Mouse (Mus musculus) kidney, adult 18-20 months (tissue): ENCODE results near the gene Zxdc.

Source experiments
- DNase-seq: peaks from one replicate; pipeline ENCODE4 v3.0.0; 2021

Gene Zxdc

DNA sequence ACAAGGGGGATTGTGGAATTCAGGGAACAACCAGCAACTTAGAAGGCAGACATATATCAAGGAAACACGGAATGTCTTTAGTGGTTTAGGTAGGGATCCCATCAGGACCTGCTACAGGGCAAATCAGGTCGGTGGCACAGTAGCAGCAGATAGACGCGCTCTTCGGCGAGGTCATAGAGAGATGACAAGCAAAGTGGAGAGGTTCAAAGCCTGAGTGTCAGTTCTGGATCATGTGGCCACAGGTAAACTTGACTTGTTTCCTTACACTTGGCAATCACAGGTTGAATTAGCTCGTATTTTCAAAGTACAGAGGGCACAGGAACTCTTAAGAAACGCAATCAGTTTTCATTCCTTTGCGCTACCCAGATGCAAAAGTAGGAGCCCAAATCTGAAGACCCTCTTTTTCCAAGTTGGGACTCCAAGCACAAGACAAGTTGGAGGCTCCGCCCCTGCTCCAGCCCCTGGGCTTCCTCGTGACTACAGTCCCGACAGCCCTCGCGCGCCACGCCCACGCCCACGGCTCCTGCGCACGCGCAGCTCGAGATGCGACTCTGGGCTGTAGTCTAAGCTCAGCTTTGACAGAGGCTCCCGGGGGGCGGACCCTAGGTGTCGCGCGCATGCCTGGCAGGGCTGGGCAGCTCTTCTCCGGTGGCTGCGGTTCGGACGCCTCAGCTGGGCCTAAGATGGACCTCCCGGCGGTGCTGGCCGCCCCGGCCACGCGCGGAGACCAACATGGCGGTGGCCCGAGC lies at the start of gene Zxdc:
Gene Zxdc (plus strand): TSS at position 517 of the 749 bp plus-strand sequence.
- peak; percentile 100 for DNase-seq

GRCm38 (mm10) chr6:90320429-90320828 lies 48.9 kb upstream of the Zxdc start:
- DNase-seq: peak; percentile 38

- DNase-seq: no peak
These were observed 47.5 kb upstream of the Zxdc start for GRCm38 (mm10) chr6:90321811-90322210.

- DNase-seq: no peak
These were observed 45.3 kb upstream of the Zxdc start for GRCm38 (mm10) chr6:90324026-90324425.

- no peak for DNase-seq
These were observed 44.8 kb upstream of the Zxdc start for GRCm38 (mm10) chr6:90324463-90324862.

DNA sequence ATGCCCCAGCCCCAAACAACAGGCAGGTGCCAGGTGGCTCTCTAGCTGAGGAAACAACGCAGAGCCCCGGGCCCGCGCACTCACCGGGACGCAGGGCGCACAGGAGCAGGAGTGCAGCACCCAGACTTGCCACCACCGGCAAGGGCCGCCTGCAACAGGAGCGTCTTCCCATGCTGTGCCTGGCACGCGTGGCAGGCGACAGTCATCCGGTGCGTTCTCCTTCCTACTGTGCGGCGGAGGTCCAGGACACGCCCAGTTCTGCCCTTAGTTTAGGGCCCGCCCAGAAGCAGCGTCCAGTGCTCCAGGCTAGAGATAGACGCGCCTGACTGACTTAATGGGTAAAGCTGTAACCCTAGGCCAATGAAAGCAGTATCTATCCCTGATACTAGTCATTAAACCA lies 44.3 kb upstream of the Zxdc start, which contains the start of gene Chst13:
Gene Chst13 (minus strand): TSS at position 195 of the 400 bp plus-strand sequence.
- peak; percentile 47 for DNase-seq

DNA sequence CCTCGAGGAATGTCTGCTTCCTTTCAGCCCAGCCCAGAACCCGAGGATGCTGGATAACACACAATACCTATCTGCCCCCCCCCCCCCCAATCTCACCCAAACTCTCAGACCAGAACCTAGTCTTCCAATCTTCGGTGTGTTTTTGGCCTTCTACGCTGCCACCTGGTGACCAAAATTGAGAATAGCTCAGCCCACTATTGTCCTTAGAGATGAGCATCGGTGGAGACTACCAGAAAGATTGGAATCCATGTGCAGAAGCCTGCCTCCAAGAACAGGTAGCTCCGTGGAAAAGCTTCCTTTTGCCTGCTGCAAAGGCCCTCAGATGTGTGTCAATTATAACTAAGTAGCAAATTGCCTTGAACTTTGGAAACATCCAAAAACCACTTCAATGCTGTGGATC lies 41.6 kb upstream of the Zxdc start:
- DNase-seq: peak; percentile 29

GRCm38 (mm10) chr6:90329953-90330352 lies 39.3 kb upstream of the Zxdc start:
- DNase-seq: peak; percentile 36

DNA sequence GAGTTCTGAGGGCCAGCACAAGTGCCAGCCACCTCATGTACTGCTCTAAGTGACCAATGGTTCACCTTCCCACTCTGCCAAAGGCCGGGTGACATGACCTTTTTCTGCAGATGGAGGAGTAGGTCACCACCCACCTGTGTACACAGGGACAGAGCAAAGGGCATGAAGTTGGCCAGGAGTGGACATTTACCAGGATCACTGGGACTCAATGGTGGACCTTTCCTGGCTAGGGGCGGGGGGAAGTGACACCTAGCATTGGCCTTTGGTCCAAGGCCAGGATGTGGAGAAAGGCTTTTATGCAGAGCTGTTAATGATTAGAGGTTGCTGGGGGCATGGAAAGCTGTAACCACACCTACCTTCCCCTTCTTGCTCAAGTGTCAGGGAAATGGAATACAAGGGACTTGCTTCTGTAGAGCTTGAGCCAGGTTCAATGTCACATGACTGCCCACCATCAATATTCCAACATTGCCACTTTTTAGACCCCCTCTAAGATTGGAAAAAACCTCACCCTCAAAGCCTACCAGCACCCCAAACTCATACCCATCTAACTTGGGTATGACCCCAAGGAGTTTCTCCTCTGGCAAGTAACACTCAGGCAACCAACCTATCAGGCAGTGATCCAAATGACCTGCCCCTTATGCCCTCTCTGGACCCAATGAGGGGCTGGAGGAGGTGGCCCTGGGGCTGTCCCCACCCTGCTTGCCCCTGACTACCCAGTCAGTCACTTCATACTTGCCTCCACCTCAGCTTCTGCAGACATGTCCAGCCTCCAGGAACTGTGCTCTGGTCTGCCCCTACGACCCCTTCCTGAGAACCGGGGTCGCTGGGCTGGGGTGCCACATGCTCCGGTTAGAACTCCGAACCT lies 36.5 kb upstream of the Zxdc start, which contains the start of gene Uroc1:
Gene Uroc1 (plus strand): TSS at position 724 of the 865 bp plus-strand sequence.
- peak; percentile 57 for DNase-seq

DNA sequence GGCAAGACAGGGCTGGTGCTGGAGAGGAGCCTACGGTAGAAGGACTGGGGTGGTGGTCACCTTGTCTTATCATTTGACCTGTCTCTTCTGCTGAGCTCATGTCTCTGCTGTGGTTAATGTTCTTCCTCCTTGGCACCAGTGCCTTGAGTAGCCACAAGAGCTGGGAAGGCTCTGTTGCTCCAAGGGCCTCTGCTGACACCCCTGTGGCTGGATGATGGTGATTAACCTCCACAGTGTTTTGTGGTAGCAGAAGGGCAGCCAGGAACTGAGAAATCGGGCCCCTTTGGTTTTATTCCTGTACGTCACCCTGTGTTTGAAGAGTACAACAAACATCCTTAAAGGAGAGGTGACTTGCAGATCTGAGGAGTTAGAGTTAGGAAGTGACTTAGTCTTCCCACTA lies 35.0 kb upstream of the Zxdc start:
- DNase-seq: no peak

DNA sequence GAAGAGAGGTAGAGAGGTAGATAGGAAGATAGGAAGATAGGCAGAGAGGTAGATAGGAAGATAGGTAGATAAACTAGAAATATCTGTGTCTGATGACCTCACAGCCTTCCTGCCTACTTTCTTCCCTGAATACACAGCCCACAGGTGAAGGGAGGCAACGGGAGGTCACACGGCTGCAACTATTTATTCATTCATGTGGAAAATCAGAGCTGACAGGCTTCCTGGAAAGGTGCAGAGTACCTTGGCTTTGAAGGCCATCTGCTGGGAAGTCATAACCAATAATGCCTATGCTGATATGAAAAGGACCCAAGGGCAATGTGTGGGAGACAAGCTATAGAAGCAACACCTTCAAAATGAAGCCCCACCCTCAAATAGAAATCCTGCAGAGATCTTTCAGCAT lies 26.9 kb upstream of the Zxdc start:
- DNase-seq: no peak

GRCm38 (mm10) chr6:90347183-90347582 lies 22.1 kb upstream of the Zxdc start:
- no peak for DNase-seq

DNA sequence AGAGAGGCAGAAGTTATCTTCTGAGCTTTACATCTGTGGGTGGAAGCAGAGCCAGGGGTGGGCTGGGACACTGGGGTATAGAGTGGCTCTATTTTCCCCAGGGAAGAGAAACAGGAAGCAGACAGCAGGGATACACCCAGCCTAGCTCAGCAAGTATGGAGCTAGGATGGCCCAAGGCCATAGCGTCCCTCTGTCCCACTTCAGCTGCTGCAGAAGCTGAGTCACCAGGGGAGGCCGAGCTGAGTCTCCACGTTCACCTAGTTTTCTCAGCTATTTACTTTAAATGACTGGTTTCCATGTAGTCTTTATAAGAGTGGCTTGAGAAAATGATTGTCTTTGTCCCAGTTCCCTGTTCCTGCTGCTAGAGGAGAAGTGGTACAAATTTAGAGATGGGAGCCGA lies 20.8 kb upstream of the Zxdc start:
- DNase-seq: no peak

DNA sequence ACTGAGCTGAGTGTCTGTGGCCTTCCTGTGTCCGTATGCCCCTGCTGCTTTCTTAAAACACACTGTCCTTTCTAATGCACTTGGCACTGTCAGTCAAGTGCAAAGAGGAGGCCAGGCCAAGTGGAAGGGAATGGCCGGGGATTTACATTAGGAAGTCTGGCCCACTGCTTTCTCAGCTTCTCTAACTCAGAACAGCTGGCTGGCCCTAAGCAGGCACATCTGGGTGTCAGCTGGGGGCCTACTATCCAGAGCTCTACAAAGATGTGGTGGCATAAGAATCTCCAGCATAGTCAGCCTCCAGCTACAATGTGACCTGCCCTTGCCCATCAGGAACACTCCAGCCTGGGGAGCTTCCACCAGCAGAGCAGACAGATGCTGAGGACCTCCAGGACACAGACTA lies 19.3 kb upstream of the Zxdc start:
- no peak for DNase-seq

DNA sequence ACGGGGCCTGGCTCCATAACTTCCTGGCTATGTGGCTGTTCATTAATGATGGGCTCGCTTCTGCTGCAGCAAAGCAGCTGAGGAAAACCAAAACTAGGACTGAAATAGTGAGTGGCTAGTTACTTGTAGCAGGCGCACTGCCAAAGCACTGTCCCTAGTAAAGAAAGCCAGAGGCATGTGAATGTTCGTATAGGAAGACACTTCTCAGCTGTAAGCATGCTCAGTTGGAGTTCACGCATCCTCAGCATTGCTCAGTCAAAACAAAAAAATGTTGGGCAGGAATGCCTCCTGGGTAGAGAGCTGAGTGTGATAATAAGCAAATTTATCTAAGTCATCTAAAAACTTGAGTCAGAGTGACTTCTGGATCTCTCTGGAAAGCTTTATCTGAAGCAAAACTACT lies 11.2 kb upstream of the Zxdc start:
- no peak for DNase-seq

- no peak for DNase-seq
These were observed 9.8 kb upstream of the Zxdc start for GRCm38 (mm10) chr6:90359445-90359844.

- peak; percentile 68 for DNase-seq
These were observed 9.1 kb upstream of the Zxdc start for GRCm38 (mm10) chr6:90360024-90360781.

DNA sequence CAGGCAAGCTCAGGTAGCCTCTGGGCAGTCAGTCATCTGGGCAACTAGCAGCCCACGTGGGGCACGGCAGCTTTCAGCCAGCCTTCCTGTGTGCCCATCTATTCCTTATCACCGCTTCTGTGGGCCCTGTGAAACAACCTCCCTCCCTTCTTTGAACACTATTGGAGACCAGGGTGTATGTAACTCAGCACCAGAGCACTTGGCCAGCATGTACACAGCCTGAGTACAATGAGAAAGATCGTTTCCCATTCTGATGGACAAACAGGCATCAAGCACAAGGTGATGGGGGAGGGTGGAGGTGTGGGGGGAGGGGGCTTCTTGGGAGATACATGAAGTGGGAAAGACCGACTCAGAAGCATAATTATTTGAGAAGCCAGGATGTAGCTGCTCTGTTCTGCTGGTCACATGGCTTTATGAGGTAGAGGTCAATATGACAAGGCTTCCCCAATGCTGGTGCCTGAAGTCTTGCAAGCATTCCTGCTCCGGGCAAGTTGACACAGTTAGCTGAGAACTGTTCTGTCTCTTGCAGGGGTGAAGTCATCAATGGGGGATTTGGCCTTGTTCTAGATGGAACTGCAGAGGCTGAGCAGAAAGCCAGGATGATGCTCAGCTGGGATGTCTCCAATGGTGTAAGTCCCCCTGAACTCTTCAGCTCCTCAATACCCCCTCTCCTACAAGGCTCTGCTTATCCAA lies 8.2 kb upstream of the Zxdc start:
- DNase-seq: no peak

DNA sequence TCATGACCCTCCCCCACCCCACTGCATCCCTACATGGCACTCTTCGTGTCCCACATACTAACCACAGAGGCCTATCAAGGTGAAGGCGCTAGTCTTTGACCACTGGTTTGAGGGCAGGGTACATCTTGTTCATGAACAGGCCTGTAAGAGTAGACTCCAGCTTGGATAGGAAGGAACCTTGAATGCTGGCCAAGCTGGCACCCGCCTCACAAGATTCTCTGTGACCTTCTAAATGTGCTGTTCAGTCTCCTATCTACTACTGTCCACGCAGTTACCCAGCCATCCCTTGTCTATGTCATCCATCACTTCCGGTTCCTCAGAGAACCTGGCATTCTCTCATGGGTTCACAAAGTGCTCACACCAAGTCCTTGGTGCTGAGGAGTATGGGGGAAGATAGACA lies 6.0 kb upstream of the Zxdc start:
- no peak for DNase-seq

DNA sequence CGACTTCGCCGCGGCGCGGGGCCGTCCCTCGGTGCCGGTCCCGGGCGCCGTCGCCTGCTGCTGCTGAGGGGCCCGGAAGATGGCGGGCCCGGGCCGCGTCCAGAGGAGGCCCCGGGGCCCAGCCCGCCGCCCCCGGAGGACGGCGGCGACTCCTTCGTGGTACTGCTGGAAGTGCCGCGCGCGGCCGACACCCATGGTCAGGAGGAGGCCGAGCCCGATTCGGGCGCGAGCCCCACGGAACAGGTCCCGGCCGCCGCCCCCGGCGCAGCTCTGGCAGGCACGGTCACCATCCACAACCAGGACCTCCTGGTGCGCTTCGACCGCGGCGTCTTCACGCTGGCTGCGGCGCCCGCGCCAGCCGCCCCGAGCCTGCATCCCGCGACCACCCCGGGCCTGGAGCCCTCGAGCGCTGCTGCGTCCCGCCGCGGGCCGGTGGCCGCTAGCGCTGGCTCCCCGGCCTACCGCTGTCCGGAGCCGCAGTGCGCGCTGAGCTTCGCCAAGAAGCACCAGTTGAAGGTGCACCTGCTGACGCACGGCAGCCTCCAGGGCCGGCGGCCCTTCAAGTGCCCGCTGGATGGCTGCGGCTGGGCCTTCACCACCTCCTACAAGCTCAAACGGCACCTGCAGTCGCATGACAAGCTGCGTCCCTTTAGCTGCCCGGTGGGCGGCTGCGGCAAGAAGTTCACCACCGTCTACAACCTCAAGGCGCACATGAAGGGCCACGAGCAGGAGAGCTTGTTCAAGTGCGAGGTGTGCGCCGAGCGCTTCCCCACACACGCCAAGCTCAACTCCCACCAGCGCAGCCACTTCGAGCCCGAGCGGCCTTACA lies 647 bp downstream of the Zxdc start:
- DNase-seq: peak; percentile 65

- no peak for DNase-seq
These were observed 5.4 kb downstream of the Zxdc start for GRCm38 (mm10) chr6:90374647-90375046.

GRCm38 (mm10) chr6:90377708-90378107 lies 8.4 kb downstream of the Zxdc start:
- DNase-seq: no peak
